Mouse (Mus musculus): ENCODE data around the gene Acyp1. TPM values are rescaled to one million over a fixed set of nuclear protein-coding genes. Genes with fewer than 3 reads are reported as not detected.
A peak's percentile ranks its signal among the peaks of the same experiment; 100 is the strongest.
"Not testable (repeated sequence)": the region's sequence is repeated elsewhere in the genome, so short reads cannot be mapped to it uniquely, and the experiment has no call there.

Gene Acyp1
- polyA plus RNA-seq, 1 experiment from 2014 or later, result 68.0 TPM

GRCm38 (mm10) chr12:85288486-85289156, 383 bp upstream of the Acyp1 start, which contains the start of gene Zc2hc1c:
Gene Zc2hc1c (plus strand): TSS chr12:85288591.
- Histone ChIP-seq H3K4me1 (ENCODE audit: control insufficient read depth, insufficient read depth, low read length) (peaks cover 4% of the 10 kb centered on the region; the same call in 1 of the 2 replicates), H3K36me3 (ENCODE audit: control insufficient read depth, insufficient read depth, low read length) (no peaks in the 10 kb centered on the region), H3K27ac (ENCODE audit: low read depth, low read length) (no peak within 1 kb of the TSS), H3K9ac (ENCODE audit: low read length) (peak within 1 kb of the TSS; percentile 65), H3K4me3 (ENCODE audit: low read depth, low read length) (peak within 1 kb of the TSS; percentile 47), H3K9me3 (ENCODE audit: control insufficient read depth, low read length) (no peaks in the 10 kb centered on the region), H3K27me3 (ENCODE audit: control insufficient read depth, insufficient read depth, low read length) (no peaks in the 10 kb centered on the region), H3K4me2 (peak within 1 kb of the TSS; percentile 84)
- DNase-seq (ENCODE audit: low spot score, missing footprints) (peak; percentile 98), ATAC-seq (ENCODE audit: low FRiP score) (peak; percentile 94)
- WGBS, result 3% methylated on average over 30 of the region's 31 CpGs

GRCm38 (mm10) chr12:85286941-85287340, 1.3 kb downstream of the Acyp1 start:
- no peak overlapping the region for H3K4me3 ChIP-seq (ENCODE audit: low read depth, low read length)
- 44% methylated on average over 3 of the region's 5 CpGs for WGBS
- H3K9me3 ChIP-seq (ENCODE audit: control insufficient read depth, low read length), result no peaks in the 10 kb centered on the region
- peak; percentile 69 for DNase-seq (ENCODE audit: low spot score, missing footprints)
- H3K27ac ChIP-seq (ENCODE audit: low read depth, low read length), result no peak overlapping the region
- no peaks in the 10 kb centered on the region for H3K36me3 ChIP-seq (ENCODE audit: control insufficient read depth, insufficient read depth, low read length)
- H3K9ac ChIP-seq (ENCODE audit: low read length), result no peak overlapping the region
- H3K4me2 ChIP-seq, result no peak overlapping the region
- no peak for ATAC-seq (ENCODE audit: low FRiP score)
- peaks cover 4% of the 10 kb centered on the region; the same call in 1 of the 2 replicates for H3K4me1 ChIP-seq (ENCODE audit: control insufficient read depth, insufficient read depth, low read length)
- H3K27me3 ChIP-seq (ENCODE audit: control insufficient read depth, insufficient read depth, low read length), result no peaks in the 10 kb centered on the region

DNA sequence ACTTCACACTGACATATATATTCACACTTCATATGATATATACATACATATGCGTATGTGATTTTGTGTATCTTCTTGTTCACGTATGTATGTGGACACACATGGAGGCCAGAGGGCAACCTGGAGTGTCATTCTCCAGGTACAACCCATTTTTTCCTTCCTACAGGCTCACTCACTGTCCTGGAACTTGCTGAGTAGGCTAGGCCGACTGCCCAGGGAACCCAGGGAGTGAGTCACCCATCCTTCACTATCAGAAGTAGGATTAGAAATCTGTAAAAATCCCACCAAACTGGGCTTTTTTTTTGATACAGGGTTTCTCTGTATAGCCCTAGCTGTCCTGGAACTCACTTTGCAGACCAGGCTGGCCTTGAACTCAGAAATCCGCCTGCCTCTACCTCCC, 3.2 kb downstream of the Acyp1 start:
- no peak overlapping the region for H3K9ac ChIP-seq (ENCODE audit: low read length)
- H3K4me3 ChIP-seq (ENCODE audit: low read depth, low read length), result no peak overlapping the region
- DNase-seq (ENCODE audit: low spot score, missing footprints), result no peak
- H3K4me2 ChIP-seq, result no peak overlapping the region
- no peak overlapping the region for H3K27ac ChIP-seq (ENCODE audit: low read depth, low read length)
- WGBS, result 88% methylated on average over 4 of the region's 4 CpGs
- no peaks in the 10 kb centered on the region for H3K27me3 ChIP-seq (ENCODE audit: control insufficient read depth, insufficient read depth, low read length)
- H3K9me3 ChIP-seq (ENCODE audit: control insufficient read depth, low read length), result no peaks in the 10 kb centered on the region
- no peaks in the 10 kb centered on the region for H3K36me3 ChIP-seq (ENCODE audit: control insufficient read depth, insufficient read depth, low read length)
- peaks cover 4% of the 10 kb centered on the region; the same call in 1 of the 2 replicates for H3K4me1 ChIP-seq (ENCODE audit: control insufficient read depth, insufficient read depth, low read length)
- ATAC-seq (ENCODE audit: low FRiP score), result no peak

GRCm38 (mm10) chr12:85284331-85284730, 3.9 kb downstream of the Acyp1 start:
- H3K27ac ChIP-seq (ENCODE audit: low read depth, low read length), result no peak overlapping the region
- no peak for DNase-seq (ENCODE audit: low spot score, missing footprints)
- 71% methylated on average over 8 of the region's 8 CpGs for WGBS
- no peak overlapping the region for H3K4me2 ChIP-seq
- no peak for ATAC-seq (ENCODE audit: low FRiP score)
- H3K27me3 ChIP-seq (ENCODE audit: control insufficient read depth, insufficient read depth, low read length), result no peaks in the 10 kb centered on the region
- H3K9me3 ChIP-seq (ENCODE audit: control insufficient read depth, low read length), result no peaks in the 10 kb centered on the region
- H3K9ac ChIP-seq (ENCODE audit: low read length), result no peak overlapping the region
- no peaks in the 10 kb centered on the region for H3K36me3 ChIP-seq (ENCODE audit: control insufficient read depth, insufficient read depth, low read length)
- peaks cover 8% of the 10 kb centered on the region for H3K4me1 ChIP-seq (ENCODE audit: control insufficient read depth, insufficient read depth, low read length)
- H3K4me3 ChIP-seq (ENCODE audit: low read depth, low read length), result no peak overlapping the region

- WGBS, result 93% methylated on average over 1 of the region's 4 CpGs
- not testable (repeated sequence) for H3K9ac ChIP-seq (ENCODE audit: low read length); H3K27ac ChIP-seq (ENCODE audit: low read depth, low read length)
These were observed 6.5 kb downstream of the Acyp1 start for GRCm38 (mm10) chr12:85281756-85282155.

GRCm38 (mm10) chr12:85280845-85281651, 7.2 kb downstream of the Acyp1 start:
- no peaks in the 10 kb centered on the region for H3K9me3 ChIP-seq (ENCODE audit: control insufficient read depth, low read length)
- H3K4me1 ChIP-seq (ENCODE audit: control insufficient read depth, insufficient read depth, low read length), result peaks cover 5% of the 10 kb centered on the region
- peak overlapping the region; percentile 67; the same call in 1 of the 2 replicates for H3K4me3 ChIP-seq (ENCODE audit: low read depth, low read length)
- peak overlapping the region; percentile 78 for H3K4me2 ChIP-seq
- no peak for ATAC-seq (ENCODE audit: low FRiP score)
- H3K36me3 ChIP-seq (ENCODE audit: control insufficient read depth, insufficient read depth, low read length), result no peaks in the 10 kb centered on the region
- 70% methylated on average over 12 of the region's 12 CpGs for WGBS
- H3K27ac ChIP-seq (ENCODE audit: low read depth, low read length), result no peak overlapping the region
- H3K9ac ChIP-seq (ENCODE audit: low read length), result no peak overlapping the region
- DNase-seq (ENCODE audit: low spot score, missing footprints), result no peak
- H3K27me3 ChIP-seq (ENCODE audit: control insufficient read depth, insufficient read depth, low read length), result no peaks in the 10 kb centered on the region

More at GRCm38 (mm10) chr12:85281756-85282155, 6.5 kb downstream of the Acyp1 start:
- H3K4me2 ChIP-seq; H3K4me1 ChIP-seq (ENCODE audit: control insufficient read depth, insufficient read depth, low read length); H3K9me3 ChIP-seq (ENCODE audit: control insufficient read depth, low read length); ATAC-seq (ENCODE audit: low FRiP score); H3K4me3 ChIP-seq (ENCODE audit: low read depth, low read length); H3K36me3 ChIP-seq (ENCODE audit: control insufficient read depth, insufficient read depth, low read length); H3K27me3 ChIP-seq (ENCODE audit: control insufficient read depth, insufficient read depth, low read length): not testable (repeated sequence)
- peak; percentile 66 for DNase-seq (ENCODE audit: low spot score, missing footprints)

- Histone ChIP-seq H3K9me3 (ENCODE audit: control insufficient read depth, low read length) (no peaks in the 10 kb centered on the region), H3K27ac (ENCODE audit: low read depth, low read length) (no peak overlapping the region; the same call in 1 of the 2 replicates), H3K4me2 (peak overlapping the region; percentile 78), H3K4me3 (ENCODE audit: low read depth, low read length) (peak overlapping the region; percentile 67), H3K9ac (ENCODE audit: low read length) (peak overlapping the region; percentile 80), H3K27me3 (ENCODE audit: control insufficient read depth, insufficient read depth, low read length) (no peaks in the 10 kb centered on the region), H3K4me1 (ENCODE audit: control insufficient read depth, insufficient read depth, low read length) (peaks cover 5% of the 10 kb centered on the region), H3K36me3 (ENCODE audit: control insufficient read depth, insufficient read depth, low read length) (no peaks in the 10 kb centered on the region)
- WGBS, result under 1% methylated on average over 31 of the region's 31 CpGs
- DNase-seq (ENCODE audit: low spot score, missing footprints), result peak; percentile 100
- peak; percentile 98 for ATAC-seq (ENCODE audit: low FRiP score)
These were observed 8.0 kb downstream of the Acyp1 start for GRCm38 (mm10) chr12:85280105-85280844.

DNA sequence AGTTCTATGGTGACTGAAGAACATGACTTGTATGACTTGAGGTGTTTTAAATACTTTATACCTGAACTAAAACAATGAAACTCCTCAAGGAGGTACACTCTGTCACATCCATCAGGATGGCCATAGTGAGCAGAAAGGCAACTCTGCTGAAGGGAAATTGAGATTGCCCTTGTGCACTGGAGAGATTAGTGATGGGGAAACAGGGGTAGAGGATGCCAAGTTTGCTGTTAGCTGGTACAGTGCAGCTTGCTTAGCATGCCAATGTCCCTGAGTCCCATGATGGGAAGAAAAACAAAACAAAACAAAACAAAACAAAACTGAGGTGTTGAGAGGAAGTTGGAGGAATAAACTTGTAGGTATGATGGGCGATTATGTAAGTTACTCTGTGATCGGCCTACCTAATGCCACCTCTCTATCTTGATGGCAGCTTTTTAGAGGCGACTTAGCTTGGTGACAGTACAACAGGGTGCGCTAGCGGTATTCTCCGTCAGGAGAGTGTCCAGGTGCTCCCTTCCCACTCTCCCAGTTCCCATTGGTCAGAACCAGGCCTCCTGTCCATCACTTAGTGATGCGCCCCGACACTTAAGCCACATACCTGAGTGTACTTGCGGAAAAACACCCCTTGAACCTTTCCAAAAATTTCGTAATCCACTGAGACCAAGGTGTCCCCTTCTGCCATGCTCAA, 8.7 kb downstream of the Acyp1 start:
- Histone ChIP-seq H3K9me3 (ENCODE audit: control insufficient read depth, low read length) (no peaks in the 10 kb centered on the region), H3K27ac (ENCODE audit: low read depth, low read length) (no peak overlapping the region), H3K4me2 (peak overlapping the region; percentile 78), H3K9ac (ENCODE audit: low read length) (peak overlapping the region; percentile 80), H3K4me3 (ENCODE audit: low read depth, low read length) (peak overlapping the region; percentile 67), H3K36me3 (ENCODE audit: control insufficient read depth, insufficient read depth, low read length) (no peaks in the 10 kb centered on the region), H3K27me3 (ENCODE audit: control insufficient read depth, insufficient read depth, low read length) (no peaks in the 10 kb centered on the region), H3K4me1 (ENCODE audit: control insufficient read depth, insufficient read depth, low read length) (peaks cover 5% of the 10 kb centered on the region)
- 8% methylated on average over 10 of the region's 10 CpGs for WGBS
- ATAC-seq (ENCODE audit: low FRiP score) (peak; percentile 47), DNase-seq (ENCODE audit: low spot score, missing footprints) (no peak)

Measured in midbrain, embryonic 11.5 days (tissue).